Mouse (Mus musculus) megakaryocyte progenitor cell, adult 5-6 weeks (primary cell): ENCODE measurements at regions not wholly inside any gene's neighbourhood (a gene's known extent, or its start where the extent isn't known, plus 50 kb on each side); places are given as distances from the start of the nearest gene placed in this dataset.
A peak's percentile ranks its signal among the peaks of the same experiment; 100 is the strongest.

Source experiments
- ATAC-seq: replicated peaks from 2 replicates; pipeline ENCODE4 v1.8.0; 2016; ENCODE audit warnings: mild to moderate bottlenecking, moderate TSS enrichment, inconsistent platforms; ENCODE audit not compliant: poor library complexity

- ATAC-seq: no peak
Measured at GRCm38 (mm10) chr12:51294971-51295477, 52.8 kb upstream of the G2e3 start.

- ATAC-seq: no peak
Measured at GRCm38 (mm10) chr12:51278358-51278757, 69.5 kb upstream of the G2e3 start.

GRCm38 (mm10) chr12:51275818-51276538 lies 71.9 kb upstream of the G2e3 start:
- ATAC-seq: peak; percentile 54; the same call in 1 of the 2 replicates

GRCm38 (mm10) chr12:51273486-51273885 lies 74.4 kb upstream of the G2e3 start:
- no peak for ATAC-seq

- no peak for ATAC-seq
Measured at GRCm38 (mm10) chr12:51242839-51243238, 105.0 kb upstream of the G2e3 start.

- no peak for ATAC-seq
Measured at GRCm38 (mm10) chr12:51241131-51241781, 106.6 kb upstream of the G2e3 start.

- ATAC-seq: no peak
Measured at GRCm38 (mm10) chr12:51211691-51212090, 136.2 kb upstream of the G2e3 start.

- ATAC-seq: no peak
Measured at GRCm38 (mm10) chr12:51196289-51196688, 151.6 kb upstream of the G2e3 start.

GRCm38 (mm10) chr12:51195136-51195535 lies 152.7 kb upstream of the G2e3 start:
- ATAC-seq: no peak

GRCm38 (mm10) chr12:51190754-51191153 lies 157.1 kb upstream of the G2e3 start:
- ATAC-seq: no peak

- ATAC-seq: no peak
Measured at GRCm38 (mm10) chr12:51190186-51190585, 157.7 kb upstream of the G2e3 start.

- ATAC-seq: no peak
Measured at GRCm38 (mm10) chr12:51188229-51188628, 159.6 kb upstream of the G2e3 start.

- no peak for ATAC-seq
Measured at GRCm38 (mm10) chr12:51187726-51188125, 160.1 kb upstream of the G2e3 start.

- no peak for ATAC-seq
Measured at GRCm38 (mm10) chr12:51185751-51186150, 162.1 kb upstream of the G2e3 start.

- no peak for ATAC-seq
Measured at GRCm38 (mm10) chr12:51174906-51175756, 172.7 kb upstream of the G2e3 start.

- ATAC-seq: no peak
Measured at GRCm38 (mm10) chr12:51165186-51165585, 182.7 kb upstream of the G2e3 start.

GRCm38 (mm10) chr12:51160995-51161394 lies 186.9 kb upstream of the G2e3 start:
- no peak for ATAC-seq

- ATAC-seq: no peak
Measured at GRCm38 (mm10) chr12:51160122-51160521, 187.7 kb upstream of the G2e3 start.

GRCm38 (mm10) chr12:51147963-51148362 lies 199.9 kb upstream of the G2e3 start:
- no peak for ATAC-seq

GRCm38 (mm10) chr12:51143840-51144239 lies 204.0 kb upstream of the G2e3 start:
- no peak for ATAC-seq

- ATAC-seq: no peak
Measured at GRCm38 (mm10) chr12:51143196-51143595, 204.7 kb upstream of the G2e3 start.
